Mouse (Mus musculus) limb, embryonic 10.5 days (tissue): ENCODE data around the gene Dkc1. TPM values are rescaled to one million over a fixed set of nuclear protein-coding genes. Genes with fewer than 3 reads are reported as not detected.
A peak's percentile ranks its signal among the peaks of the same experiment; 100 is the strongest.

Source experiments
- DNase-seq: peaks from one replicate; pipeline ENCODE4 v3.0.0-alpha.2; 2017; ENCODE audit warnings: low spot score
- H3K27ac ChIP-seq: fragments of 300-500 bp; sonication (generic); 2 replicates; pipeline ENCODE4 v1.5.1; 2016; ENCODE audit warnings: mild to moderate bottlenecking
- H3K27me3 ChIP-seq: fragments of 300-500 bp; sonication (generic); 2 replicates; pipeline ENCODE4 v1.6.1; 2016; ENCODE audit warnings: low read depth, mild to moderate bottlenecking; ENCODE audit not compliant: poor library complexity, severe bottlenecking
- H3K36me3 ChIP-seq: fragments of 300-500 bp; sonication (generic); 2 replicates; pipeline ENCODE4 v1.6.1; 2016; ENCODE audit warnings: mild to moderate bottlenecking, moderate library complexity
- H3K4me1 ChIP-seq: fragments of 300-500 bp; sonication (generic); 2 replicates; pipeline ENCODE4 v1.6.1; 2016
- H3K4me3 ChIP-seq: fragments of 300-500 bp; sonication (generic); 2 replicates; pipeline ENCODE4 v1.5.1; 2016; ENCODE audit warnings: mild to moderate bottlenecking, moderate library complexity
- H3K9me3 ChIP-seq: fragments of 300-500 bp; sonication (generic); replicated peaks from 2 replicates; pipeline ENCODE4 v1.6.1; 2016; ENCODE audit warnings: mild to moderate bottlenecking
- WGBS: fragments of 180-500 bp; shearing (Covaris S2); methylation state at CpG from one replicate; pipeline ENCODE4 v1.1.7; 2016; 5-methylcytosine and 5-hydroxymethylcytosine counted together
- polyA plus RNA-seq: library from polyadenylated mRNA; unstranded; fragments of >200 nt; fragmentation: Nextera tagmentation; extraction: Ambion mirVana; gene quantifications from 2 replicates; pipeline ENCODE4 v1.2.1, GENCODE M21; 2016

Gene Dkc1
- polyA plus RNA-seq, result 212 and 261 TPM in 2 replicates

DNA sequence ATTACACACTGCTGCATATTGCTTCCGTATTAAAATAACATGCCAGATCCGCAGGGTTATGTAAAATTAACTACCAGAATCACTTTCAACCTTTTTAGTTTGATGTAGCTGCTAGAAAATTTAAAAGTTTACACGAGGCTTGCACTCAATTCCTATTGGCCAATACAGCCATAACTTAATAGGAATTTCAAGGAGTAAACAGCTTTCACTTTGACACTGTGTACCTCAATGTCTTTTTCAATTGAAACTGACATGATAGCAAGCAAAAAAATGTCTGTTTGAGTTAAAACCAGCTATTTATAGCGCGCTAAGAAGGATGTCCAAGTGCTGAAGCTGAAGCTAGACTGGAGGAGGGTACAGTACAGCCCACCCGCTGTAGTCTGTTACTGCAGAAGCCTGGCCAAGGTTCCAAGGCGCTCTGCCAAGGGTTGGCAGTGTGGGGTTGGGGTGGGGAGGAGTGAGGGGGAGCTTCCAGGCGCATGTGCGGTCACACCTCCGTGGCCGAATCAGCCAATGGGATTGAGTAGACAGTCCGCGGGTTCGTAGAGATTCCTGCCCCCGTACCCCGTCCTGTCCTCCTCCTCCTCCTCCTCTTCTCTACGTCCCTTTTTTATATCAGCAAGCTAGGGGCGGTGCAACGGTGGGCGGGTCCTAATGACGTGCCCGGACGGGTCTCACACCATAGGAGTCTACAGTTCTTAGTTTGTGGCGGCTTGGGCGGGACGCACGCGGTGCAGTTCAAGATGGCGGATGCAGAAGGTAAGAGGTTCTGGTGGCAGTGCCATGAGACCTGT lies at the start of gene Dkc1:
Dkc1 (plus strand) TSS at position 486 of the 794 bp plus-strand sequence.
- WGBS, result 14% methylated on average over 29 of the region's 29 CpGs
- DNase-seq, result peak; percentile 79

DNA sequence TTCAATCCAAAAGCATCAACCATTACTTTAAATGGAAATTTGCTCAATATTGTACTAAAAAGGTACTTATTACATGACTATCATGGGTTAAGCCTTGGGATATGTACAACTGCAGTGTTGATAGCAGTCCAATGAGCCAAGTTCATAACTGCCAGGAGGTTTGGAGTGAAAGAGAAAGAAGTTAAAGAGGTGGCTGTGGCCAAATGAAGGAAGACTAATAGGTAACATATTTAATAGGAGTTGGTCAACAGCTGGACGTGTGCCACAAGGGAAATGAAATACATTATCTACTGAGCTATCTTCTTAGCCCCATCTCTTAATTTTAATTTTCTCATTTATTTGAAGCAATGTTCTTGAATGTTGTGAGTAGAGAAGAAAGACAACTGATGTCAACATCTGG lies 49.7 kb upstream of the Dkc1 start:
- no peaks in the 10 kb centered on the region for H3K27me3 ChIP-seq
- no peaks in the 10 kb centered on the region for H3K9me3 ChIP-seq
- WGBS, result 95% methylated on average over 1 of the region's 1 CpGs
- no peak overlapping the region for H3K27ac ChIP-seq
- no peaks in the 10 kb centered on the region for H3K4me1 ChIP-seq
- H3K4me3 ChIP-seq, result no peak overlapping the region
- H3K36me3 ChIP-seq, result no peaks in the 10 kb centered on the region
- no peak for DNase-seq

More for the DNA sequence above, at the start of gene Dkc1:
- Histone ChIP-seq H3K27ac (peak within 1 kb of the TSS; percentile 89), H3K27me3 (no peaks in the 10 kb centered on the region), H3K36me3 (peaks cover 24% of the 10 kb centered on the region), H3K9me3 (no peaks in the 10 kb centered on the region), H3K4me3 (peak within 1 kb of the TSS; percentile 60), H3K4me1 (no peaks in the 10 kb centered on the region)

DNA sequence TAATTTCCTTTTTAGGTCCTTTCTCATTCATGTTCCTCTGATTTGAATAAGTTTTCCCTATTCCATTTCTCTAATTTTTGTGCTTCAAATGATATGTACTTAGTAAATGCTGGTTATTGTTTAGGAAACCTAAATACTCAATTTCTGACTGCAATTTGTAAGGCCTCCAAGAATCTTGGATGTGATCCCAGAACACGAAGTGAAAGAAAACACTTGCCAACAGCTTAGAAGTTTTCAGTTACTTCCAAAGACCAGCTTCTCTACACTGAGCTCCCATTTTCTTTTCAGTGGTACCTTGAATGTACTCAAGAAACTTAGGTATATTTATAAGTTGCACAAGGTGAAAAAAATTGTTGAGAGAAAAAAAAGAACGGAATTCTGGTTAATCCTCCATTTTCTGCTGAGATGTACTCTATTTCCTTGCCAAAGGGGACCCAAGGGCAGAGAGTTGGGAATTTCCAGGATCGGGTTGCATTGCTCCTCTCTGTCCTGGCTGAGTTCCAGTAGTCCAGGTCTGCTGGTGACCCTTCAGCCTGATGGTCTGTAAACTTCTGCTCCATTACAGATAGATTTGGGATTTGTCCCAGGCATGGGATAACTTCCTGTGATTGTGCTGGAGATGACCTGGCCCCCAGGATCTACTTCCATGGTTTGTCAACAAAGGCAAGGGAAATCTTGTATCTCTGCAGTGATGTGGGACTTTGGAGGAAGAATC lies 48.6 kb upstream of the Dkc1 start:
- no peak for DNase-seq
- Histone ChIP-seq H3K4me3 (no peak overlapping the region), H3K9me3 (no peaks in the 10 kb centered on the region), H3K4me1 (no peaks in the 10 kb centered on the region), H3K36me3 (no peaks in the 10 kb centered on the region), H3K27ac (no peak overlapping the region), H3K27me3 (no peaks in the 10 kb centered on the region)
- WGBS, result 75% methylated on average over 3 of the region's 3 CpGs

DNA sequence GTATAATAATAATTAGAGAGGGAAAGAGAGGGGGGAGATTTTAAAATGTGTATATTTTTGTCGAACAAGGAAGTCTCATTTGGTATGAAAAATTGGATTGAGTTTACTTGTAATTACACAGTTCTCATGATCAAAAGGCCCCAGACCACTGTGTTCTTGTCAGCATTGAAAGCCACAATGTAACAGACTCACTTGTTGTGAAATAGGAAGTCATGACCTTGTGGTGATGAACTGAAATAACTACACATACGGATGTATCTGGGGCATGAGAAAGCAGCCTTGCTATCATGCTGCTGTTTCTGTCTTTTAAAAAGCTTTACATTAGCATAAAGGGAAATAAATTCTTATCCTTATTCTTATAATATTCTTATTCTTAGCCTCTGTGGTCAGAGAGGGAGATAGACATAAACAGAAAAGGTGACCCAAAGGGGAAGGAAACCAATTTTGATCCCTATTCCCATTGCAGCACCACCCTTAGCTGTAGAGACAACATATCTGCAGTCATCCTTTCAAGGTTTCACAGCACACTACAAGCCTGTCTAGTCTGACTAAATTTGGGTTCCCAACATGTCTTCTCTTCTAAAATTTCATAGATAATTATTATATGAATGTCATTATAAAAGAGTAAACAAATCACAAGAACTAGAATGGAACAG lies 39.4 kb upstream of the Dkc1 start:
- H3K4me3 ChIP-seq, result no peak overlapping the region
- no peaks in the 10 kb centered on the region for H3K4me1 ChIP-seq
- H3K27ac ChIP-seq, result no peak overlapping the region
- DNase-seq, result no peak
- WGBS, result 90% methylated on average over 2 of the region's 2 CpGs
- no peaks in the 10 kb centered on the region for H3K36me3 ChIP-seq
- H3K27me3 ChIP-seq, result no peaks in the 10 kb centered on the region
- H3K9me3 ChIP-seq, result no peaks in the 10 kb centered on the region

- H3K4me3 ChIP-seq, result no peak overlapping the region
- DNase-seq, result no peak
- no peak overlapping the region for H3K27ac ChIP-seq
- no peaks in the 10 kb centered on the region for H3K36me3 ChIP-seq
- WGBS, result 54% methylated on average over 2 of the region's 2 CpGs
- H3K27me3 ChIP-seq, result no peaks in the 10 kb centered on the region
- H3K9me3 ChIP-seq, result no peaks in the 10 kb centered on the region
- no peaks in the 10 kb centered on the region for H3K4me1 ChIP-seq
These were observed 13.3 kb upstream of the Dkc1 start for GRCm38 (mm10) chrX:75082351-75082750.

DNA sequence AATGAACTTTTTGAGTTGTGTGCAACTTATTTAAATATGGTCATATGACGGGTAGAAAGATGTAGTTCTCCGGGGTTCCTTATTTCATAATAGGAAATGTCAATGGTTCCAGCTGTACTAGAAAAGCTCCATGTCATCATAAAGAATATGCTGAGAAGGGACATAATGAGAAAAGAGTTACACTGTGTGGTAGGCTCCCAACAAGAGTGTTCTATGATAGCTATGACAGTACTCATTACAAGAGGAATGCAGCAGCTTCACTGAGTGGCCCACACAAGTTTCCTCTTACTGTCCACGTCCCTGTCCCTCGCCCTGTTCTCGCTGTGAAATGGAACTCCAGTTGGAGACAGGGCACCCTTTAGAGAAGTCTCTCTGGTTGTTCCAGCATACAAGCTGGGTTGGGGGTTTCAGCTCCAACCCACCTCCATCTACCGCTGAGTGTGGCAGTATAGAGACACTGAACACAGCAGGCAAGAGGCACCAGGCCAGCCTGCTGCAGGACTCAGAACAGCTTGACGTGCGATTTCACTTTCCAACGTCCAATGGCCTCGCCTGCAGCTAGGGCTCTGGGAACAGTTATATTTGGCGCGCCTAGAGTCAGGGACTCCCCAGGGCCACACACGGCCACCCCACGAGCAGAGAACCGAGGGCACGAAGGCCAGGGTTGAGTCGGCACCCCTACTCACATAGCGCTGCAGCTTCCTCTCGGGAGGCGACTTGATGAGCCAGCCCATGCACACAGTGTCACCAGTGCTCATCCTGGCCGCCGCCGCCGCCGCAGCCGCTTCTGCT lies 11.5 kb upstream of the Dkc1 start:
- Histone ChIP-seq H3K27me3 (no peaks in the 10 kb centered on the region), H3K36me3 (no peaks in the 10 kb centered on the region), H3K4me3 (peak overlapping the region; percentile 56), H3K4me1 (no peaks in the 10 kb centered on the region), H3K9me3 (no peaks in the 10 kb centered on the region), H3K27ac (peak overlapping the region; percentile 58; the same call in 1 of the 2 replicates)
- peak; percentile 37 for DNase-seq
- 25% methylated on average over 26 of the region's 26 CpGs for WGBS

GRCm38 (mm10) chrX:75084774-75085508 lies 10.7 kb upstream of the Dkc1 start, which contains the start of gene Gab3:
Gene Gab3, minus strand, starts transcription at chrX:75085458.
- DNase-seq, result peak; percentile 46
- Histone ChIP-seq H3K27me3 (no peaks in the 10 kb centered on the region), H3K27ac (peak within 1 kb of the TSS; percentile 58; the same call in 1 of the 2 replicates), H3K36me3 (no peaks in the 10 kb centered on the region), H3K4me3 (peak within 1 kb of the TSS; percentile 56), H3K4me1 (no peaks in the 10 kb centered on the region), H3K9me3 (no peaks in the 10 kb centered on the region)
- WGBS, result 8% methylated on average over 8 of the region's 17 CpGs

GRCm38 (mm10) chrX:75085654-75086053 lies 10.0 kb upstream of the Dkc1 start:
- 35% methylated on average over 1 of the region's 1 CpGs for WGBS
- no peak for DNase-seq
- H3K36me3 ChIP-seq, result no peaks in the 10 kb centered on the region
- H3K27me3 ChIP-seq, result no peaks in the 10 kb centered on the region
- no peak overlapping the region for H3K4me3 ChIP-seq
- H3K9me3 ChIP-seq, result no peaks in the 10 kb centered on the region
- no peaks in the 10 kb centered on the region for H3K4me1 ChIP-seq
- H3K27ac ChIP-seq, result no peak overlapping the region

GRCm38 (mm10) chrX:75096163-75096770 lies 613 bp downstream of the Dkc1 start:
- Histone ChIP-seq H3K4me3 (peak overlapping the region; percentile 60), H3K27me3 (no peaks in the 10 kb centered on the region), H3K36me3 (peaks cover 31% of the 10 kb centered on the region), H3K4me1 (no peaks in the 10 kb centered on the region), H3K9me3 (no peaks in the 10 kb centered on the region), H3K27ac (peak overlapping the region; percentile 89)
- WGBS, result 12% methylated on average over 23 of the region's 23 CpGs
- no peak for DNase-seq

DNA sequence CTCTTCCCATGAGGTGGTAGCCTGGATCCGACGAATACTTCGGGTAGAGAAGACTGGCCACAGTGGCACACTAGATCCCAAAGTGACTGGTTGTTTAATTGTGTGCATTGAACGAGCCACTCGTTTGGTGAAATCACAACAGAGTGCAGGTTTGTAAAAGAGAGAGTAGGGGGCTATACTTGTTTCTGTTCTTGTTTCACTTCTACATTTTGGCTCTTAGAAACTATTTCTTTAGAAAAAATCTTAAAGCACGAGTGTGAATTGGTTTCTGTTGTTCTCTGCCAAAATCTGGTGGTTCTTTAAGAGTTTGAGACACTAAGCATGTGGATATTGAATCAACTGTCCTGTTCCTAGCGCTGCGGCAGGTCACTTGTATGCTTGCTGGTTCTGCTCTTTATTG lies 3.1 kb downstream of the Dkc1 start:
- WGBS, result 95% methylated on average over 8 of the region's 8 CpGs
- no peak for DNase-seq
- no peak overlapping the region for H3K4me3 ChIP-seq
- no peaks in the 10 kb centered on the region for H3K9me3 ChIP-seq
- no peak overlapping the region for H3K27ac ChIP-seq
- no peaks in the 10 kb centered on the region for H3K4me1 ChIP-seq
- H3K36me3 ChIP-seq, result peaks cover 56% of the 10 kb centered on the region
- H3K27me3 ChIP-seq, result no peaks in the 10 kb centered on the region

DNA sequence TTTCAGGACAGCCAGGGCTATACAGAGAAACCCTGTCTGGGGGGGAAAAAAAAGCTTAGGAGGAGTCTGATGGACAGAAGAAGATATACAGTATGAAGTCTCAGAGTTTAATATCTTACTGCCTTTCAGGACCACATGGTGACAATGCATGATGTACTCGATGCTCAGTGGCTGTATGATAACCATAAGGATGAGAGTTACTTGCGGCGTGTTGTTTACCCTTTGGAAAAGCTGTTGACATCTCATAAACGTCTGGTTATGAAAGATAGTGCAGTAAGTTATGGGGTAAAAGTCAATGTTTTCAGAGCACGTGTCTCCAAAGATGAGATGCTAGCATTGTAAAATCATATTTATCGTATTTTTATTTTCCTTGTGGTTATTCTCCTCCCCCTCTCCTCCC lies 6.6 kb downstream of the Dkc1 start:
- DNase-seq, result no peak
- Histone ChIP-seq H3K27ac (no peak overlapping the region), H3K9me3 (no peaks in the 10 kb centered on the region), H3K36me3 (peaks cover 88% of the 10 kb centered on the region), H3K4me1 (no peaks in the 10 kb centered on the region), H3K4me3 (no peak overlapping the region), H3K27me3 (no peaks in the 10 kb centered on the region)
- 91% methylated on average over 6 of the region's 6 CpGs for WGBS
